Mouse (Mus musculus) midbrain, embryonic 12.5 days (tissue): ENCODE measurements around the gene 1700029I15Rik. TPM values are rescaled to one million over a fixed set of nuclear protein-coding genes. Genes with fewer than 3 reads are reported as not detected.

Experiments used
- ATAC-seq: fragments of 200-750 bp; cut with Nextera tagmentation; 2 replicates; pipeline ENCODE4 v1.8.0; 2017; ENCODE audit warnings: low read depth, moderate TSS enrichment, moderate library complexity; ENCODE audit not compliant: low FRiP score
- H3K27ac ChIP-seq: fragments of 300-500 bp; sonication (generic); replicated peaks from 2 replicates; pipeline ENCODE4 v1.5.1; 2016; ENCODE audit warnings: mild to moderate bottlenecking
- H3K27me3 ChIP-seq: fragments of 300-500 bp; sonication (generic); 2 replicates; pipeline ENCODE4 v1.6.1; 2016; ENCODE audit warnings: mild to moderate bottlenecking
- H3K36me3 ChIP-seq: fragments of 300-500 bp; sonication (generic); 2 replicates; pipeline ENCODE4 v1.6.1; 2016
- H3K4me1 ChIP-seq: fragments of 300-500 bp; sonication (generic); 2 replicates; pipeline ENCODE4 v1.6.1; 2016
- H3K4me2 ChIP-seq: fragments of 300-500 bp; sonication (generic); replicated peaks from 2 replicates; pipeline ENCODE4 v1.6.1; 2016; ENCODE audit warnings: mild to moderate bottlenecking, moderate library complexity
- H3K4me3 ChIP-seq: fragments of 300-500 bp; sonication (generic); 2 replicates; pipeline ENCODE4 v1.5.1; 2016; ENCODE audit warnings: mild to moderate bottlenecking
- H3K9ac ChIP-seq: fragments of 300-500 bp; sonication (generic); replicated peaks from 2 replicates; pipeline ENCODE4 v1.6.1; 2016; ENCODE audit warnings: mild to moderate bottlenecking, moderate library complexity
- H3K9me3 ChIP-seq: fragments of 300-500 bp; sonication (generic); 2 replicates; pipeline ENCODE4 v1.6.1; 2016; ENCODE audit warnings: mild to moderate bottlenecking
- WGBS: fragments of 180-500 bp; shearing (Covaris S2); methylation state at CpG from one replicate; pipeline ENCODE4 v1.1.7; 2016; 5-methylcytosine and 5-hydroxymethylcytosine counted together
- polyA plus RNA-seq: library from polyadenylated mRNA; unstranded; fragments of >200 nt; fragmentation: Nextera tagmentation; extraction: Ambion mirVana; gene quantifications from 2 replicates; pipeline ENCODE4 v1.2.1, GENCODE M21; 2016

Gene 1700029I15Rik
- polyA plus RNA-seq, 1 experiment from 2014 or later: 7.4 TPM

- peak overlapping the region; percentile 86 for H3K27ac ChIP-seq
- H3K27me3 ChIP-seq: no peaks in the 10 kb centered on the region
- peak; percentile 28; the same call in 1 of the 2 replicates for ATAC-seq
- peaks cover 49% of the 10 kb centered on the region for H3K4me1 ChIP-seq
- no peaks in the 10 kb centered on the region for H3K9me3 ChIP-seq
- H3K4me3 ChIP-seq: no peak overlapping the region
- 66% methylated on average over 9 of the region's 9 CpGs for WGBS
- 0 out of 2 replicates have a peak overlapping the region, but pooled peaks have one; percentile 21 for H3K4me2 ChIP-seq
- peaks cover 51% of the 10 kb centered on the region for H3K36me3 ChIP-seq
- H3K9ac ChIP-seq: peak overlapping the region; percentile 20; the same call in 1 of the 2 replicates
Measured at GRCm38 (mm10) chr2:92423702-92424461, 41.5 kb downstream of the 1700029I15Rik start.

- H3K4me1 ChIP-seq: peaks cover 57% of the 10 kb centered on the region
- H3K27ac ChIP-seq: peak overlapping the region; percentile 86
- H3K9ac ChIP-seq: no peak overlapping the region; the same call in 1 of the 2 replicates
- H3K4me2 ChIP-seq: peak overlapping the region; percentile 21
- no peaks in the 10 kb centered on the region for H3K9me3 ChIP-seq
- H3K36me3 ChIP-seq: peaks cover 44% of the 10 kb centered on the region
- no peaks in the 10 kb centered on the region for H3K27me3 ChIP-seq
- no peak overlapping the region for H3K4me3 ChIP-seq
- peak; percentile 70 for ATAC-seq
- 34% methylated on average over 9 of the region's 9 CpGs for WGBS
Measured at GRCm38 (mm10) chr2:92424462-92425308, 42.3 kb downstream of the 1700029I15Rik start.

- peaks cover 62% of the 10 kb centered on the region for H3K4me1 ChIP-seq
- H3K4me3 ChIP-seq: no peak overlapping the region
- 65% methylated on average over 4 of the region's 4 CpGs for WGBS
- peaks cover 37% of the 10 kb centered on the region for H3K36me3 ChIP-seq
- no peaks in the 10 kb centered on the region for H3K27me3 ChIP-seq
- no peaks in the 10 kb centered on the region for H3K9me3 ChIP-seq
- peak overlapping the region; percentile 21; the same call in 1 of the 2 replicates for H3K4me2 ChIP-seq
- ATAC-seq: peak; percentile 24
- no peak overlapping the region for H3K9ac ChIP-seq
- peak overlapping the region; percentile 86 for H3K27ac ChIP-seq
Measured at GRCm38 (mm10) chr2:92425366-92425765, 43.0 kb downstream of the 1700029I15Rik start.

- no peak overlapping the region for H3K27ac ChIP-seq
- no peak for ATAC-seq
- no peaks in the 10 kb centered on the region for H3K9me3 ChIP-seq
- H3K36me3 ChIP-seq: peaks cover 26% of the 10 kb centered on the region
- peaks cover 73% of the 10 kb centered on the region for H3K4me1 ChIP-seq
- H3K4me2 ChIP-seq: no peak overlapping the region
- H3K9ac ChIP-seq: no peak overlapping the region
- no peaks in the 10 kb centered on the region for H3K27me3 ChIP-seq
- H3K4me3 ChIP-seq: no peak overlapping the region
- WGBS: 88% methylated on average over 3 of the region's 3 CpGs
Measured at GRCm38 (mm10) chr2:92426426-92426825, 44.1 kb downstream of the 1700029I15Rik start.

GRCm38 (mm10) chr2:92427882-92428281 is 45.5 kb downstream of the 1700029I15Rik start:
- H3K9me3 ChIP-seq: no peaks in the 10 kb centered on the region
- no peak overlapping the region; the same call in 1 of the 2 replicates for H3K27ac ChIP-seq
- H3K4me3 ChIP-seq: no peak overlapping the region
- H3K27me3 ChIP-seq: no peaks in the 10 kb centered on the region
- whole genome bisulfite sequencing: 60% methylated on average over 6 of the region's 6 CpGs
- H3K4me1 ChIP-seq: peaks cover 87% of the 10 kb centered on the region
- H3K36me3 ChIP-seq: peaks cover 12% of the 10 kb centered on the region
- no peak overlapping the region for H3K9ac ChIP-seq
- no peak overlapping the region for H3K4me2 ChIP-seq
- no peak for ATAC-seq

- Histone ChIP-seq H3K9ac (no peak overlapping the region), H3K27ac (no peak overlapping the region), H3K27me3 (peaks cover 3% of the 10 kb centered on the region; the same call in 1 of the 2 replicates), H3K4me3 (no peak overlapping the region), H3K4me2 (no peak overlapping the region), H3K4me1 (peaks cover 79% of the 10 kb centered on the region), H3K9me3 (no peaks in the 10 kb centered on the region), H3K36me3 (peaks cover 4% of the 10 kb centered on the region; the same call in 1 of the 2 replicates)
- no peak for ATAC-seq
- 83% methylated on average over 2 of the region's 2 CpGs for WGBS
Measured at GRCm38 (mm10) chr2:92430089-92430488, 47.8 kb downstream of the 1700029I15Rik start.

- WGBS: 62% methylated on average over 21 of the region's 21 CpGs
- Histone ChIP-seq H3K27me3 (peaks cover 8% of the 10 kb centered on the region; the same call in 1 of the 2 replicates), H3K27ac (peak overlapping the region; percentile 64), H3K4me3 (peak overlapping the region; percentile 90), H3K4me2 (peak overlapping the region; percentile 89), H3K36me3 (peaks cover 3% of the 10 kb centered on the region; the same call in 1 of the 2 replicates), H3K4me1 (peaks cover 70% of the 10 kb centered on the region), H3K9ac (peak overlapping the region; percentile 83), H3K9me3 (no peaks in the 10 kb centered on the region)
- 0 out of 2 replicates have a peak, but pooled peaks have one; percentile 25 for ATAC-seq
Measured at GRCm38 (mm10) chr2:92430723-92431541, 48.6 kb downstream of the 1700029I15Rik start.

- H3K4me2 ChIP-seq: peak overlapping the region; percentile 89
- peaks cover 8% of the 10 kb centered on the region; the same call in 1 of the 2 replicates for H3K27me3 ChIP-seq
- H3K9ac ChIP-seq: peak overlapping the region; percentile 83
- peak overlapping the region; percentile 64 for H3K27ac ChIP-seq
- H3K4me1 ChIP-seq: peaks cover 63% of the 10 kb centered on the region
- H3K36me3 ChIP-seq: no peaks in the 10 kb centered on the region
- H3K9me3 ChIP-seq: no peaks in the 10 kb centered on the region
- peak overlapping the region; percentile 90 for H3K4me3 ChIP-seq
- 15% methylated on average over 11 of the region's 11 CpGs for WGBS
- no peak for ATAC-seq
Measured at GRCm38 (mm10) chr2:92431611-92432179, 49.4 kb downstream of the 1700029I15Rik start.

- Histone ChIP-seq H3K27ac (peak overlapping the region; percentile 64; the same call in 1 of the 2 replicates), H3K4me2 (peak overlapping the region; percentile 89), H3K4me3 (peak overlapping the region; percentile 90), H3K9me3 (no peaks in the 10 kb centered on the region), H3K27me3 (peaks cover 8% of the 10 kb centered on the region; the same call in 1 of the 2 replicates), H3K36me3 (no peaks in the 10 kb centered on the region), H3K9ac (peak overlapping the region; percentile 83), H3K4me1 (peaks cover 58% of the 10 kb centered on the region)
- 42% methylated on average over 17 of the region's 17 CpGs for WGBS
- no peak for ATAC-seq
Measured at GRCm38 (mm10) chr2:92432299-92433295, 50.3 kb downstream of the 1700029I15Rik start.
